Mouse (Mus musculus) erythroblast, embryonic 14.5 days (primary cell): Measurements from ENCODE around the gene Tgds. TPM values are rescaled to one million over a fixed set of nuclear protein-coding genes. Genes with fewer than 3 reads are reported as not detected.

Experiments used
- H3K27me3 ChIP-seq: 2 replicates; pipeline ENCODE4 v1.6.1; 2012; ENCODE audit warnings: inconsistent platforms; ENCODE audit not compliant: control insufficient read depth
- H3K36me3 ChIP-seq: 2 replicates; pipeline ENCODE4 v1.6.1; 2012; ENCODE audit warnings: mild to moderate bottlenecking, inconsistent platforms; ENCODE audit not compliant: control insufficient read depth
- H3K4me1 ChIP-seq: 2 replicates; pipeline ENCODE4 v1.6.1; 2012; ENCODE audit warnings: inconsistent platforms; ENCODE audit not compliant: control insufficient read depth
- H3K4me3 ChIP-seq: replicated peaks from 2 replicates; pipeline ENCODE3; 2012; ENCODE audit warnings: moderate library complexity, mild to moderate bottlenecking, inconsistent platforms
- H3K9me3 ChIP-seq: 2 replicates; pipeline ENCODE4 v1.6.1; 2012; ENCODE audit warnings: low read length, inconsistent platforms, mixed read lengths; ENCODE audit not compliant: control insufficient read depth
- GATA1 ChIP-seq: IDR thresholded peaks from 2 replicates; pipeline ENCODE4 v1.6.1; 2012; ENCODE audit warnings: low read length, inconsistent platforms, mixed read lengths
- TAL1 ChIP-seq: IDR thresholded peaks from 3 replicates; pipeline ENCODE4 v1.6.1; 2012; ENCODE audit warnings: low read length, inconsistent platforms, mixed read lengths
- polyA plus RNA-seq: library from polyadenylated mRNA; stranded (reverse); fragments of >175 nt; gene quantifications from 2 replicates; pipeline ENCODE4 v1.2.3, GENCODE M21; 2012

The Tgds gene
- polyA plus RNA-seq = 0.27 TPM in 1 of 2 replicates, not detected in the other

GRCm38 (mm10) chr14:118132642-118132977, at the start of gene Tgds:
Gene Tgds (minus strand): TSS chr14:118132755.
- H3K9me3 ChIP-seq = no peaks in the 10 kb centered on the region; the same call in 1 of the 2 replicates
- H3K4me3 ChIP-seq = peak within 1 kb of the TSS; percentile 88
- TF ChIP-seq GATA1 (no peak), TAL1 (no peak)
- H3K36me3 ChIP-seq = peaks cover 23% of the 10 kb centered on the region
- peaks cover 7% of the 10 kb centered on the region for H3K27me3 ChIP-seq
- peaks cover 43% of the 10 kb centered on the region for H3K4me1 ChIP-seq

GRCm38 (mm10) chr14:118180711-118181177, 48.2 kb upstream of the Tgds start:
- Histone ChIP-seq H3K4me3 (peak overlapping the region; percentile 67), H3K4me1 (peaks cover 23% of the 10 kb centered on the region), H3K9me3 (no peaks in the 10 kb centered on the region), H3K27me3 (no peaks in the 10 kb centered on the region), H3K36me3 (no peaks in the 10 kb centered on the region)
- no peak for TF ChIP-seq GATA1
- TF ChIP-seq TAL1 = no peak

- Histone ChIP-seq H3K4me1 (peaks cover 23% of the 10 kb centered on the region), H3K36me3 (no peaks in the 10 kb centered on the region), H3K27me3 (no peaks in the 10 kb centered on the region), H3K9me3 (no peaks in the 10 kb centered on the region), H3K4me3 (peak overlapping the region; percentile 67)
- TF ChIP-seq TAL1 (no peak), GATA1 (no peak)
These were observed 47.6 kb upstream of the Tgds start for GRCm38 (mm10) chr14:118180117-118180557.

- TF ChIP-seq TAL1 = no peak
- no peak for TF ChIP-seq GATA1
- peaks cover 23% of the 10 kb centered on the region for H3K4me1 ChIP-seq
- peak overlapping the region; percentile 67 for H3K4me3 ChIP-seq
- H3K36me3 ChIP-seq = no peaks in the 10 kb centered on the region
- no peaks in the 10 kb centered on the region for H3K9me3 ChIP-seq
- no peaks in the 10 kb centered on the region for H3K27me3 ChIP-seq
These were observed 47.1 kb upstream of the Tgds start for GRCm38 (mm10) chr14:118179701-118180100.

GRCm38 (mm10) chr14:118179251-118179650, 46.7 kb upstream of the Tgds start:
- no peak overlapping the region for H3K4me3 ChIP-seq
- H3K27me3 ChIP-seq = no peaks in the 10 kb centered on the region
- H3K4me1 ChIP-seq = peaks cover 23% of the 10 kb centered on the region
- H3K36me3 ChIP-seq = no peaks in the 10 kb centered on the region
- H3K9me3 ChIP-seq = no peaks in the 10 kb centered on the region
- TF ChIP-seq GATA1 (no peak), TAL1 (no peak)

GRCm38 (mm10) chr14:118175694-118176085, 43.1 kb upstream of the Tgds start:
- Histone ChIP-seq H3K9me3 (no peaks in the 10 kb centered on the region), H3K36me3 (no peaks in the 10 kb centered on the region), H3K4me1 (peaks cover 11% of the 10 kb centered on the region), H3K27me3 (no peaks in the 10 kb centered on the region), H3K4me3 (no peak overlapping the region)
- no peak for TF ChIP-seq GATA1

- Histone ChIP-seq H3K27me3 (no peaks in the 10 kb centered on the region), H3K9me3 (no peaks in the 10 kb centered on the region), H3K4me3 (no peak overlapping the region), H3K36me3 (no peaks in the 10 kb centered on the region), H3K4me1 (peaks cover 6% of the 10 kb centered on the region)
- TF ChIP-seq TAL1 (no peak), GATA1 (no peak)
These were observed 42.6 kb upstream of the Tgds start for GRCm38 (mm10) chr14:118175071-118175693.

GRCm38 (mm10) chr14:118173590-118174203, 41.1 kb upstream of the Tgds start:
- TF ChIP-seq TAL1 (no peak), GATA1 (no peak)
- no peaks in the 10 kb centered on the region for H3K27me3 ChIP-seq
- no peaks in the 10 kb centered on the region for H3K4me1 ChIP-seq
- H3K9me3 ChIP-seq = no peaks in the 10 kb centered on the region
- H3K36me3 ChIP-seq = peaks cover 2% of the 10 kb centered on the region; the same call in 1 of the 2 replicates
- no peak overlapping the region for H3K4me3 ChIP-seq

GRCm38 (mm10) chr14:118168776-118169175, 36.2 kb upstream of the Tgds start:
- Histone ChIP-seq H3K27me3 (no peaks in the 10 kb centered on the region), H3K9me3 (no peaks in the 10 kb centered on the region), H3K36me3 (peaks cover 2% of the 10 kb centered on the region; the same call in 1 of the 2 replicates), H3K4me3 (no peak overlapping the region), H3K4me1 (no peaks in the 10 kb centered on the region)
- TF ChIP-seq GATA1 (no peak), TAL1 (no peak)
